Mouse (Mus musculus): ENCODE measurements around the gene Cd200r3. TPM values are rescaled to one million over a fixed set of nuclear protein-coding genes. Genes with fewer than 3 reads are reported as not detected.

Gene Cd200r3
- polyA plus RNA-seq, 1 experiment, result not detected

- Histone ChIP-seq H3K4me1 (ENCODE audit: control insufficient read depth, insufficient read depth, low read length) (no peaks in the 10 kb centered on the region), H3K4me3 (ENCODE audit: low read depth, low read length) (no peak overlapping the region), H3K9ac (ENCODE audit: low read depth, poor library complexity, severe bottlenecking) (no peak overlapping the region), H3K36me3 (ENCODE audit: control insufficient read depth, insufficient read depth, low read length, poor library complexity, severe bottlenecking) (no peaks in the 10 kb centered on the region), H3K27me3 (ENCODE audit: control insufficient read depth, insufficient read depth, low read length, poor library complexity, severe bottlenecking) (no peaks in the 10 kb centered on the region), H3K9me3 (replicated peaks; ENCODE audit: control insufficient read depth, insufficient read depth, low read length, poor library complexity, severe bottlenecking) (no peaks in the 10 kb centered on the region), H3K27ac (ENCODE audit: insufficient read depth, low read length) (no peak overlapping the region)
- TF ChIP-seq EP300 (IDR thresholded peaks at IDR 0.05; ENCODE audit: insufficient read depth, low read depth, low read length), result no peak
- TF ChIP-seq POLR2A (IDR thresholded peaks at IDR 0.05; ENCODE audit: insufficient read depth, low read length), result no peak
- TF ChIP-seq CTCF (IDR thresholded peaks at IDR 0.05; ENCODE audit: low read depth, low read length), result no peak
Observed at GRCm38 (mm10) chr16:44964526-44965374, 21.3 kb downstream of the Cd200r3 start.

- Histone ChIP-seq H3K9ac (ENCODE audit: low read depth, poor library complexity, severe bottlenecking) (no peak overlapping the region), H3K9me3 (replicated peaks; ENCODE audit: control insufficient read depth, insufficient read depth, low read length, poor library complexity, severe bottlenecking) (no peaks in the 10 kb centered on the region)
- TF ChIP-seq POLR2A (IDR thresholded peaks at IDR 0.05; ENCODE audit: insufficient read depth, low read length), result no peak
- no peak for TF ChIP-seq EP300 (IDR thresholded peaks at IDR 0.05; ENCODE audit: insufficient read depth, low read depth, low read length)
- no peak for TF ChIP-seq CTCF (IDR thresholded peaks at IDR 0.05; ENCODE audit: low read depth, low read length)
Observed at GRCm38 (mm10) chr16:44965428-44965827, 21.9 kb downstream of the Cd200r3 start.

GRCm38 (mm10) chr16:44965890-44966289 is 22.4 kb downstream of the Cd200r3 start:
- Histone ChIP-seq H3K4me3 (ENCODE audit: low read depth, low read length) (no peak overlapping the region), H3K27me3 (ENCODE audit: control insufficient read depth, insufficient read depth, low read length, poor library complexity, severe bottlenecking) (no peaks in the 10 kb centered on the region), H3K4me1 (ENCODE audit: control insufficient read depth, insufficient read depth, low read length) (no peaks in the 10 kb centered on the region), H3K9ac (ENCODE audit: low read depth, poor library complexity, severe bottlenecking) (no peak overlapping the region), H3K36me3 (ENCODE audit: control insufficient read depth, insufficient read depth, low read length, poor library complexity, severe bottlenecking) (no peaks in the 10 kb centered on the region), H3K27ac (ENCODE audit: insufficient read depth, low read length) (no peak overlapping the region), H3K9me3 (replicated peaks; ENCODE audit: control insufficient read depth, insufficient read depth, low read length, poor library complexity, severe bottlenecking) (no peaks in the 10 kb centered on the region)
- TF ChIP-seq POLR2A (IDR thresholded peaks at IDR 0.05; ENCODE audit: insufficient read depth, low read length) (no peak), EP300 (IDR thresholded peaks at IDR 0.05; ENCODE audit: insufficient read depth, low read depth, low read length) (no peak), CTCF (IDR thresholded peaks at IDR 0.05; ENCODE audit: low read depth, low read length) (no peak)

More at GRCm38 (mm10) chr16:44965428-44965827, 21.9 kb downstream of the Cd200r3 start:
- Histone ChIP-seq H3K4me1 (ENCODE audit: control insufficient read depth, insufficient read depth, low read length) (no peaks in the 10 kb centered on the region), H3K27me3 (ENCODE audit: control insufficient read depth, insufficient read depth, low read length, poor library complexity, severe bottlenecking) (no peaks in the 10 kb centered on the region), H3K4me3 (ENCODE audit: low read depth, low read length) (no peak overlapping the region), H3K27ac (ENCODE audit: insufficient read depth, low read length) (no peak overlapping the region), H3K36me3 (ENCODE audit: control insufficient read depth, insufficient read depth, low read length, poor library complexity, severe bottlenecking) (no peaks in the 10 kb centered on the region)

GRCm38 (mm10) chr16:44966891-44967290 is 23.4 kb downstream of the Cd200r3 start:
- no peaks in the 10 kb centered on the region for H3K9me3 ChIP-seq (replicated peaks; ENCODE audit: control insufficient read depth, insufficient read depth, low read length, poor library complexity, severe bottlenecking)
- no peak overlapping the region for H3K4me3 ChIP-seq (ENCODE audit: low read depth, low read length)
- H3K27ac ChIP-seq (ENCODE audit: insufficient read depth, low read length), result no peak overlapping the region
- H3K27me3 ChIP-seq (ENCODE audit: control insufficient read depth, insufficient read depth, low read length, poor library complexity, severe bottlenecking), result no peaks in the 10 kb centered on the region
- no peaks in the 10 kb centered on the region for H3K36me3 ChIP-seq (ENCODE audit: control insufficient read depth, insufficient read depth, low read length, poor library complexity, severe bottlenecking)
- TF ChIP-seq EP300 (IDR thresholded peaks at IDR 0.05; ENCODE audit: insufficient read depth, low read depth, low read length) (no peak), POLR2A (IDR thresholded peaks at IDR 0.05; ENCODE audit: insufficient read depth, low read length) (no peak), CTCF (IDR thresholded peaks at IDR 0.05; ENCODE audit: low read depth, low read length) (no peak)
- H3K4me1 ChIP-seq (ENCODE audit: control insufficient read depth, insufficient read depth, low read length), result no peaks in the 10 kb centered on the region
- no peak overlapping the region for H3K9ac ChIP-seq (ENCODE audit: low read depth, poor library complexity, severe bottlenecking)

GRCm38 (mm10) chr16:44968113-44968512 is 24.6 kb downstream of the Cd200r3 start:
- H3K9me3 ChIP-seq (replicated peaks; ENCODE audit: control insufficient read depth, insufficient read depth, low read length, poor library complexity, severe bottlenecking), result no peaks in the 10 kb centered on the region
- H3K4me1 ChIP-seq (ENCODE audit: control insufficient read depth, insufficient read depth, low read length), result no peaks in the 10 kb centered on the region
- no peaks in the 10 kb centered on the region for H3K36me3 ChIP-seq (ENCODE audit: control insufficient read depth, insufficient read depth, low read length, poor library complexity, severe bottlenecking)
- H3K4me3 ChIP-seq (ENCODE audit: low read depth, low read length), result no peak overlapping the region
- TF ChIP-seq EP300 (IDR thresholded peaks at IDR 0.05; ENCODE audit: insufficient read depth, low read depth, low read length), result no peak
- no peak overlapping the region for H3K9ac ChIP-seq (ENCODE audit: low read depth, poor library complexity, severe bottlenecking)
- H3K27ac ChIP-seq (ENCODE audit: insufficient read depth, low read length), result no peak overlapping the region
- no peaks in the 10 kb centered on the region for H3K27me3 ChIP-seq (ENCODE audit: control insufficient read depth, insufficient read depth, low read length, poor library complexity, severe bottlenecking)

- Histone ChIP-seq H3K4me3 (ENCODE audit: low read depth, low read length) (no peak overlapping the region), H3K27me3 (ENCODE audit: control insufficient read depth, insufficient read depth, low read length, poor library complexity, severe bottlenecking) (no peaks in the 10 kb centered on the region), H3K9ac (ENCODE audit: low read depth, poor library complexity, severe bottlenecking) (no peak overlapping the region), H3K27ac (ENCODE audit: insufficient read depth, low read length) (no peak overlapping the region), H3K36me3 (ENCODE audit: control insufficient read depth, insufficient read depth, low read length, poor library complexity, severe bottlenecking) (no peaks in the 10 kb centered on the region), H3K9me3 (replicated peaks; ENCODE audit: control insufficient read depth, insufficient read depth, low read length, poor library complexity, severe bottlenecking) (no peaks in the 10 kb centered on the region), H3K4me1 (ENCODE audit: control insufficient read depth, insufficient read depth, low read length) (no peaks in the 10 kb centered on the region)
- TF ChIP-seq CTCF (IDR thresholded peaks at IDR 0.05; ENCODE audit: low read depth, low read length) (no peak), EP300 (IDR thresholded peaks at IDR 0.05; ENCODE audit: insufficient read depth, low read depth, low read length) (no peak), POLR2A (IDR thresholded peaks at IDR 0.05; ENCODE audit: insufficient read depth, low read length) (no peak)
Observed at GRCm38 (mm10) chr16:44970925-44971324, 27.4 kb downstream of the Cd200r3 start.
